Mouse (Mus musculus): ENCODE data around the gene Zfp12. TPM values are rescaled to one million over a fixed set of nuclear protein-coding genes. Genes with fewer than 3 reads are reported as not detected.

The Zfp12 gene
- polyA plus RNA-seq, 1 experiment from 2014 or later: 22.8 TPM

DNA sequence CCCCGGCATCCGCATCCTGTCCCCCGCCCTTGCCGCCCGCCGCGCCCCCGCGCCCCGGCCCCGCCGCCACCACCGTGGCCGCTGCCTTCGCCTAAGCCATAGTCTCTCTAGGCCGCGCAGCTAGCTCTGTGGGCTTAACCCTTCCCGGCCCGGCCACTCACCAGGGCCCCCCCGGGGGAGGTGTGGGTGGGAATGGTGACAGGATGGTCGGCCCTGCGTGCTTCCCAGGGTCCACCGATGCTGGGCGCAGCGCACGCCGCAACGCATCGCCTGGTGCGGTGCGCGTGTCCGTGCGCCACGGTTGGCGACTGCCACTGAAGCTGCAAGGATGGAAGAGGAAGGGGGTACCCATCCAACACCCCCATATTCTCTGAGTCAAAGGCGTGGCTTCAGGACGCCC, 58.4 kb downstream of the Zfp12 start, which contains the start of gene Zfp853:
TSS of gene Zfp853 (minus strand) at position 220 of the 400 bp plus-strand sequence.
- Histone ChIP-seq H3K9me3 (no peaks in the 10 kb centered on the region), H3K27ac (no peak within 1 kb of the TSS), H3K4me1 (peaks cover 14% of the 10 kb centered on the region), H3K4me2 (peak within 1 kb of the TSS; percentile 64), H3K27me3 (replicated peaks) (peaks cover 53% of the 10 kb centered on the region), H3K36me3 (replicated peaks) (no peaks in the 10 kb centered on the region), H3K4me3 (peak within 1 kb of the TSS; percentile 41), H3K9ac (peak within 1 kb of the TSS; percentile 41)
- 2% methylated on average over 24 of the region's 38 CpGs for WGBS
- ATAC-seq (replicated peaks): peak; percentile 55; the same call in 1 of the 2 replicates

DNA sequence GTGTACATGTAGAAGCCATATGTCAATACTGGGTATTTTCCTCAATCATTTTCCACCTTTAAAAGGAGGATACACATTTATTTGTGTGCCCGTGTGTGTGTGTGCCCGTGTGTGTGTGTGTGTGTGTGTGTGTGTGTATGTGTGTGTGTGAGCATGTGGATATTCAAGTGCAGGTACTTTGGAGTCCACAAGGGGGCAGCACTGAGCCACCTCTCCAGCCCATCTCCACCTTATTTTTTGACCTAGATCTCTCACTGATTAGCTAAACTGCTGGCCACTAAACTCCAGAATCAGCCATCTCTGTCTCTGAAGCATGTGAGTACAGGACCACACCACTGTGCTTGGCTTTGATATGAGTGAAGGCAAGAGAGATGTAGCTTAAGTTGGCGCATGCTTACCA, 59.9 kb downstream of the Zfp12 start:
- Histone ChIP-seq H3K36me3 (replicated peaks) (peaks cover 4% of the 10 kb centered on the region), H3K9ac (no peak overlapping the region), H3K4me2 (no peak overlapping the region), H3K27ac (no peak overlapping the region), H3K9me3 (no peaks in the 10 kb centered on the region), H3K4me1 (peaks cover 14% of the 10 kb centered on the region), H3K4me3 (no peak overlapping the region), H3K27me3 (replicated peaks) (peaks cover 38% of the 10 kb centered on the region)
- 94% methylated on average over 3 of the region's 3 CpGs for WGBS
- ATAC-seq (replicated peaks): no peak

DNA sequence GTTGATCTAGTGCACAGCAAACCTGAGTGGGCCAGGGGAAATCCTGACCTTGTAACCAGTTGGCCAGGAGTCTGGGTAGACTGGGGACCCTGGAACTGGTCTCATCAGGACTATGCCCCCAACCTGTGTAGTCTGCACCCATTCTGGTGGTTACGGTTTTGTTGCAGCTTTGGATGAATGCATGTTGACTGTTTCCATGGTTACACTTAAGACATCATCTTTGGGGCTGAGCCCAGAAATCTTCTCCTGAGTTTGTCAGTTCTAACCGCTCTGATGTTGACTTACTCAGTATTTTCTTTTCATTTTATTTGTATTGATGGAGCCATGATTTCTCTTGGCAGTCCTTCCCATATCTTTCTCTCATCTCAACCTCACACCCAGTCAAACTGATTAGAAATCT, 60.4 kb downstream of the Zfp12 start:
- H3K36me3 ChIP-seq (replicated peaks): peaks cover 9% of the 10 kb centered on the region
- no peak overlapping the region for H3K9ac ChIP-seq
- H3K27me3 ChIP-seq (replicated peaks): peaks cover 37% of the 10 kb centered on the region
- 83% methylated on average over 2 of the region's 2 CpGs for WGBS
- H3K27ac ChIP-seq: no peak overlapping the region
- peaks cover 14% of the 10 kb centered on the region for H3K4me1 ChIP-seq
- H3K4me2 ChIP-seq: no peak overlapping the region
- H3K9me3 ChIP-seq: no peaks in the 10 kb centered on the region
- H3K4me3 ChIP-seq: no peak overlapping the region
- no peak for ATAC-seq (replicated peaks)

DNA sequence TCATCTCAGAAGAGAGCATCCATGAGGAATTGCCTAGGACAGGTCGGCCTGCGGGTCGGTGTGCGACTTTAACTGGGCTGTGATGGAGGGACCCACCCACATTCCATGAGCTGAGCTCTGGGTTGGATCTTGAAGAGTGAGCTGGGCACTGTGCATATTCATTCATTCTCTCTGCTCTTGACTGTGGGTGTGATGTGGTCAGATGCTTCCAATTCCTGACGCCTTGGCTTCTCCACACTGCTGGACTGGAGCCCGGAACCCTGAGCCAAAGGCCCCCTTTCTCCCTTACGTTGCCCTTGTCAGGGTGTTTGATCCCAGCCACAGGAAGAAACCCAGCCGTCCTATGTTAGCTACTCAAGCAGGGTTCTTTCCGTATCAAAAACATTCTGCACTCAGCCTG, 63.0 kb downstream of the Zfp12 start:
- Histone ChIP-seq H3K9ac (no peak overlapping the region), H3K9me3 (no peaks in the 10 kb centered on the region), H3K4me3 (no peak overlapping the region), H3K27me3 (replicated peaks) (peaks cover 16% of the 10 kb centered on the region), H3K36me3 (replicated peaks) (peaks cover 22% of the 10 kb centered on the region), H3K4me1 (peaks cover 9% of the 10 kb centered on the region), H3K4me2 (no peak overlapping the region), H3K27ac (no peak overlapping the region)
- no peak for ATAC-seq (replicated peaks)
- WGBS: 92% methylated on average over 9 of the region's 9 CpGs

DNA sequence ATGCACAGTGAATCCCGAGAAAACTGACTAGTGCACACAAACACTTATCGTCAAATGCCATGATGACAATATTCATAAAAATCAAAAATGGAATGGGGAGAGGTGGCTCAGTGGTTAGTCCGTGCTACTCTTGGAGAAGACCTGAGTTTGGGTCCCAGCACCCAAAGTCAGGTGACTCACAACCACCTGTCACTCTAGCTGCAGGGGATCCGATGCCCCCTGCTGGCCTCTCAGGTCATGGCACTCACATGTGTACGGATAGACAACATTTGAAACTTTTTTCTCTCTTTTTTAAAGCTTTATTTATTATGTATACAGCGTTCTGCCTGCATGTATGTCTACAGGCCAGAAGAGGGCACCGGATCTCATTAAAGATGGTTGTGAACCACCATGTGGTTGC, 63.4 kb downstream of the Zfp12 start:
- ATAC-seq (replicated peaks): no peak
- no peak overlapping the region for H3K4me3 ChIP-seq
- peaks cover 22% of the 10 kb centered on the region for H3K36me3 ChIP-seq (replicated peaks)
- H3K27ac ChIP-seq: no peak overlapping the region
- H3K9me3 ChIP-seq: no peaks in the 10 kb centered on the region
- peaks cover 12% of the 10 kb centered on the region for H3K27me3 ChIP-seq (replicated peaks)
- H3K4me2 ChIP-seq: no peak overlapping the region
- H3K9ac ChIP-seq: no peak overlapping the region
- H3K4me1 ChIP-seq: peaks cover 6% of the 10 kb centered on the region
- WGBS: 95% methylated on average over 7 of the region's 7 CpGs

Other genes with a start within 250 kb of the Zfp12 start
- 30.6 and 33.6 TPM in 2 replicates for gene Rnf216, start 122.2 kb upstream of the Zfp12 start, polyA plus RNA-seq (2015; fragmentation: Nextera tagmentation; extraction: Ambion mirVana)
- gene Olfr718-ps1, start 87.6 kb upstream of the Zfp12 start, polyA plus RNA-seq (2015; fragmentation: Nextera tagmentation; extraction: Ambion mirVana): 0.04 TPM in 1 of 2 replicates, not detected in the other
- 14.9 and 16.1 TPM in 2 replicates for gene Rbak, start 54.4 kb upstream of the Zfp12 start, polyA plus RNA-seq (2015; fragmentation: Nextera tagmentation; extraction: Ambion mirVana)
- not detected in 2 replicates for gene Spdye4b, start 54.1 kb upstream of the Zfp12 start, polyA plus RNA-seq (2015; fragmentation: Nextera tagmentation; extraction: Ambion mirVana)
- gene Spdye4a, start 8.3 kb upstream of the Zfp12 start, polyA plus RNA-seq (2015; fragmentation: Nextera tagmentation; extraction: Ambion mirVana): not detected in 2 replicates
- gene Zfp316, start 34.9 kb downstream of the Zfp12 start, polyA plus RNA-seq (2015; fragmentation: Nextera tagmentation; extraction: Ambion mirVana): 14.0 and 15.0 TPM in 2 replicates
- 0.19 and 0.34 TPM in 2 replicates for gene Zfp853, start 58.5 kb downstream of the Zfp12 start, polyA plus RNA-seq (2015; fragmentation: Nextera tagmentation; extraction: Ambion mirVana)
- gene E130309D02Rik, start 80.2 kb downstream of the Zfp12 start, polyA plus RNA-seq (2015; fragmentation: Nextera tagmentation; extraction: Ambion mirVana): 32.2 and 33.5 TPM in 2 replicates
- gene Zdhhc4, start 94.1 kb downstream of the Zfp12 start, polyA plus RNA-seq (2015; fragmentation: Nextera tagmentation; extraction: Ambion mirVana): 73.5 and 79.0 TPM in 2 replicates
- gene Grid2ip, start 122.2 kb downstream of the Zfp12 start, polyA plus RNA-seq (2015; fragmentation: Nextera tagmentation; extraction: Ambion mirVana): 0.33 and 0.44 TPM in 2 replicates
- 123 TPM in 2 replicates for gene Kdelr2, start 168.7 kb downstream of the Zfp12 start, polyA plus RNA-seq (2015; fragmentation: Nextera tagmentation; extraction: Ambion mirVana)
- gene Daglb, start 229.4 kb downstream of the Zfp12 start, polyA plus RNA-seq (2015; fragmentation: Nextera tagmentation; extraction: Ambion mirVana): 22.6 and 23.3 TPM in 2 replicates